Mouse (Mus musculus): Measurements from ENCODE around the gene Sult6b2.

Sult6b2 gene

GRCm38 (mm10) chr6:142779812-142780573 lies 24.3 kb downstream of the Sult6b2 start:
- in situ Hi-C loops (cut with MboI; ENCODE audit: low sequenced_read_pairs): no loop called here

- in situ Hi-C loops (cut with MboI; ENCODE audit: low sequenced_read_pairs): no loop called here
Measured at GRCm38 (mm10) chr6:142779045-142779811, 25.1 kb downstream of the Sult6b2 start.

DNA sequence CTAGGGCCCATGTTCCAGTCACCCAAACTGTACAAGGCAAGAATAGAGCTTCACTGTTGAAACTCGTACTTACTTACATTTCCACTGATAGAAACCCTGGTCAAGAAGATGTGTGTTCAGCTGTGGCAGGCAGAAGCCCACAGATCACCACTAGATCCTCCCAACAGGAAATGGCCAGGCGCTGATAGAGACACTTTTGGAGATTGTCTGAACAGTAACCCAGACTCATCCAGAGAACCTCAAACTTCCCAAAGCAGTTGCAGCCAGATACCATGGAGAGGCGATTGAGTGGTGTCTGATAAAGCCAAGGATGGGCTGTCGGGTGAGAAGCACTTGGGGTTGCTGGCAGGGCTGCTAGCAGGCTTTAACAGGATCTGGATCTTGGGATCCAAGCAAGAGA lies 27.4 kb downstream of the Sult6b2 start:
- in situ Hi-C loops (cut with MboI; ENCODE audit: low sequenced_read_pairs): no loop called here

- in situ Hi-C loops (cut with MboI; ENCODE audit: low sequenced_read_pairs): no loop called here
Measured at GRCm38 (mm10) chr6:142773566-142773965, 30.7 kb downstream of the Sult6b2 start.

DNA sequence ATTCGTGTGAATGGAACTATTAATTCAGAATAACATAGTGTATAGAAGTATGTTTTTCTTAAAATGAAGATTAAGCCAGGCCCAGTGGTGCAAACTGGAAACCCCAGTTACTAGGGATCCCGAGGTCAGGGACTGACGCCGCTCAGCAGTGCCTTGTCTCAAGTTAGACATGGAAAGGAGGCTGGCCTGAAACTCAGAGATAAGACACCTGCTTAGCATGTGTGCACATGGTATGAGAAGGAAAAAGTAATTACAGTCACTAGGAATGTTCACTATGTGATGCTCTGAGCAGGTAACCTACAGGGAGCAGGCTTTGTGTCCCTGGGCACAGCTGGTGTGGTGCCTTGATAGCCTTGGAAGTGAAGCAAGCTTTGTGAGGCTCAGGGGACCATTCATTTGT lies 32.7 kb downstream of the Sult6b2 start:
- in situ Hi-C loops (cut with MboI; ENCODE audit: low sequenced_read_pairs): no loop called here

GRCm38 (mm10) chr6:142769896-142770295 lies 34.4 kb downstream of the Sult6b2 start:
- in situ Hi-C loops (cut with MboI; ENCODE audit: low sequenced_read_pairs): no loop called here

DNA sequence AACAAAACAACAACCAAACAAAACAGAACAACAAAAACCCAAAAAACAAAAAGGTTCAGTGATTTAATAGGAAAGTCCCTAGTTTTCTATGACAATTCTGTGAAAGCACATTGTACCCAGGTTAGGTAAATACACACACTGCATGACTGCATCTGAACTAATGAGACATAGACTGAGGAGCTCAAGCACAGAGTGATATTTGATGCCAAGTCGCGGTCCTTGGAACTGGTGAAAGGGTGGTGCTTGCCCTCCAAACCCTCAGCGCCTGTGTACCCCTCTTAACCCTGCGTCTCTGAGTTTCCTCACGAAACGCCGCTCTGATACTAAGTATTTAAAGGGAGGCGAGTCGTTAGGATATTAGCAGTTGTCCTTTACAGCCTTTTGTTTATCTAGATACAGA lies 37.0 kb downstream of the Sult6b2 start:
- in situ Hi-C loops (cut with MboI; ENCODE audit: low sequenced_read_pairs): no loop called here

DNA sequence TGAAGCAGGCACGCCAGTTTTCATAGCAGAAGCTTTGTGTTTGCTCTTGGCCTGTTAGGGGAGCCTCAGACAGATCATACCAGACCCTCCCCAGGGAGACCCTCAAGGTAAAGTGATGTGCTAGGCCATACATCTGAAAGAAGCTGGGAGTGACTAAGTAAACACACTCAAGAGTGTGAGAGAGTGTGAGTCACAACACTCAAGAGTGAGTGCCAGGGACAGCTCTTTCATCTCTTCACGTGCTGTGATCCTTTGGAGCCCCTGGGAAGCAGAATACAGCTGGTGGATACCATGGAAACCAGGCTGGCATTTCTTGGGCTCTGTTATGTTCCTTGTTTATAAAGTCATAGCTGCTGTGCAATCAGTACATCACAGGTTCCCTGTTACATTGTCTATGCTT lies 39.4 kb downstream of the Sult6b2 start:
- in situ Hi-C loops (cut with MboI; ENCODE audit: low sequenced_read_pairs): no loop called here

GRCm38 (mm10) chr6:142759633-142760032 lies 44.7 kb downstream of the Sult6b2 start:
- in situ Hi-C loops (cut with MboI; ENCODE audit: low sequenced_read_pairs): no loop called here

DNA sequence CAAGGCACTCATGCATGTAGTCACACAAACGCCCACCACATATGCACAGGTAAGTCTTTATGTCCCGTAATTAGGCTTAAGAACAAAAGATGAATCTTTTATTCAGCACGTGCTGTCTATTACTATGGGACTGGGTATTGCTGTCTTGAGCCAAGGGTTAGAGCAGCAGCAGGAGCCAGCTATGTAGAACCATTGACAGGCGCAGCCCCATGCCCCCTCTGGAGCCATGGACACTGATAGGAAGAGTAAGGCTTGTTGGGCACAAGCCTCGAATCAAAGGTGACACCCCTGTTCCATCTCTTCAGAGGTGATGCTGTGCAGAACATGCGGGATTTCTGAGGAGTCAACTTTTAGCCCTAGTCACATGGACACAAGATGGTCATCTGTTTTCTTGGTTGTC lies 45.7 kb downstream of the Sult6b2 start:
- in situ Hi-C loops (cut with MboI; ENCODE audit: low sequenced_read_pairs): no loop called here

DNA sequence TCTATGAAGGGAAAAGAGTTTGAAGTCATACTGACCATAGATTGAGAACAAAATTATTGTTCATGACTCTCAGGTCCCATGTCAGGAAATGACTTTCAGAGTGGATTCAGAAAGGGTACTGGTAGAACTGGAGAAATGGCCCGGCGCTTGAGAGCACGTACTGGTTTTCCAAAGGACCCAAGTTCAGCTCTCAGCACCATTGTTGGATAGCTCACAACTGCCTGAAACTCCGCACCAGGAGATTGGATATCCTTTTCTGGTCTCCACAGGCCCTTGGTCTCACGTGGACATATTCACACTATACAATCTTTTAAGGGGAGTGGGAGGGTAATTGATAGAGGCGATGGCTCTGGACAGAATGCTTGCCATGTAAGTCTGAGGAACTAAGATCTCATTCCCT lies 46.3 kb downstream of the Sult6b2 start:
- in situ Hi-C loops (cut with MboI; ENCODE audit: low sequenced_read_pairs): no loop called here

DNA sequence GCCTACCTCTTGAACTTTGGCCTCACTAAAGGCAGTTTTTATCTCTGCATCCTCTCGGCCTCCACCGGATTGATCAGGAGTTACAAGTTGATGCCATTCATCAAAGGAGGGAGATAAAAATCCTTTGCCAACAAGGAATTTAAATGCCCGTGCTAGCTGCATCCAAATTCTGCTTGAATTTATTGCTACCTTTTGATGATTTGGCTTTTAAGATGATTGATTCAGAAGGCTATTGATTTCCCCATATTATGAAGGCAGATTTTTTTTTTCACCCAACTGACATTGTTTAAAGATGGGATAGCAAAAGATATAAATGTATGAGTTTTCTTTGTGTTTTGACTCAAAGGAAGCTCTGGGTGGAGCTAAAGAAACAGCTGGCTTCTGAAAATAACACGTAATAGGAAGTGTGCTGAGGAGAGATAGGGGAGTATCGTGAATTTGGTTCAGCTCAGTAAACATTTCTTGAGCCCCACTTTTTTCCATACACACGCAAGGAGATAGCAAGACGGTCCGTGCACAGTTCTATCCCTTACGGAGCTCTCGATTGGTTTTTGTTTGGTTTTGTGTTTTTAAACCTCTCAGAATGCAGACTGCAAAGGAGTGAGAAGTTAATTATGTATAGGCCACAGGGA lies 46.9 kb downstream of the Sult6b2 start:
- in situ Hi-C loops (cut with MboI; ENCODE audit: low sequenced_read_pairs): no loop called here

GRCm38 (mm10) chr6:142756507-142757333 lies 47.6 kb downstream of the Sult6b2 start, which contains the start of gene Cmas:
Gene Cmas, plus strand, starts transcription at chr6:142756686.
- in situ Hi-C loops (cut with MboI; ENCODE audit: low sequenced_read_pairs): no loop called here

- in situ Hi-C loops (cut with MboI; ENCODE audit: low sequenced_read_pairs): no loop called here
Measured at GRCm38 (mm10) chr6:142752331-142753246, 51.7 kb downstream of the Sult6b2 start.

DNA sequence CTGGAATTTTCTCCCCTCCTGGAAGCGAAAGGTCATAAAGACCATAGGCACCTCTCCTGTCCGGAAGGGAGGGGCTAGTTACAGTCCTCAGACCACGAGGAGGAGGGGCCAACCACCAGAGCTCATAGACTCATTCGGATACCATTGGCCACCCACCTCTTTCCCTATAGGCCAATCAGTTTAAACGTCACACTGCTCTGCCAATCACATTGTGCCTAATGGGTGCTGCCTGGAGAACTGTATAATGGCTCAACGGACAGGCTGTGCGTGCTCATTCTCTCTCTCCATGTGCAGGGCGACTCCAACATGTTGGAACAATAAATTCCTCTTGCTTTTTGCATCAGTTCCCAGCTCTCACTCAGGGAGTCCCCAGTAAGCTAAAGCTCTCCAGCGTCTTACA lies 52.9 kb downstream of the Sult6b2 start:
- in situ Hi-C loops (cut with MboI; ENCODE audit: low sequenced_read_pairs): no loop called here

DNA sequence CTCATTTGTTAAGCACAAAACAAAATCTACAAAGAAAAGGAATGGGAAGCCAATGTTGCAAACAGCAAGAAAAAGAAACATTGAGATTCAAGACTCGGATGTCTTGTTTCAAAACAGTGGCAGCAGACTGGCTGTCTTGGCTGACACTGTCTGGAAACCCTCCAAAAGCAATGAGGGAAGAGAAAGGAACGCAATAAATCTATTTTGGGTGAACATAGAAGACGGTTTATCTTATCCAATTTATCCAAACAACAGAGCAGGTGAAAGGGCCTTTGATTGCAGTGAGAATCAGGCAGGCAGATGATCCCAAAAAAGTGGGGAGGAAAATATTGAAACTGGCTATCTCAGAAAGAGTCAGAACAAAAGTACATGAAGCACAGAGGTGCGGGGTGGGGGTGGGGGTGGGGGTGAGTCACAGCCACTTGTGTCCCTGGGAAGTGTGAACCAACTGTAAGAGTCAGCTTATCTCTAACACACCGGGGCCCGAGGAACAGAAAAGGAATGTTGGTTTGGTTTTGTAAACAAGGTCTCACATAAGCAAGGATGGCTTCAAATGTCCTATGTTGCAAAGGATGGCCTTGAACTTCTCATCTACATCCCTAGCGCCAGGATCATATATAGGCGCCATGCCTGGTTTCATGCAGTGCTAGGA lies 56.1 kb downstream of the Sult6b2 start:
- in situ Hi-C loops (cut with MboI; ENCODE audit: low sequenced_read_pairs): no loop called here

GRCm38 (mm10) chr6:142747165-142747564 lies 57.1 kb downstream of the Sult6b2 start:
- in situ Hi-C loops (cut with MboI; ENCODE audit: low sequenced_read_pairs): no loop called here

GRCm38 (mm10) chr6:142746765-142747164 lies 57.5 kb downstream of the Sult6b2 start:
- in situ Hi-C loops (cut with MboI; ENCODE audit: low sequenced_read_pairs): no loop called here

- in situ Hi-C loops (cut with MboI; ENCODE audit: low sequenced_read_pairs): no loop called here
Measured at GRCm38 (mm10) chr6:142745484-142745883, 58.8 kb downstream of the Sult6b2 start.

All from CH12F3 (cell line).